Comparison of ENCODE assay signal across 9 mouse cellular contexts in genomic region chr5:30243741-30244140, GRCm38 (mm10). TPM values are rescaled to one million over a fixed set of nuclear protein-coding genes. Genes with fewer than 3 reads are reported as not detected.
DNase-seq lines count a peak whose midpoint lies in the region; ATAC-seq lines count a peak whose summit lies in the region.
"Had no signal": no experiment of that assay in that cellular context is flagged by ENCODE, and none has a peak within 500 bp of the region (broad histone marks: within the 10 kb centered on the region; RNA-seq: fewer than 3 reads in every experiment).

No protein-coding gene starts in this region.

- 79% methylated on average over 9 of the region's 9 CpGs for WGBS in embryonic facial prominence, embryonic 11.5 days
- WGBS in embryonic facial prominence, embryonic 10.5 days = 80% methylated on average over 9 of the region's 9 CpGs
- 71% methylated on average over 9 of the region's 9 CpGs for WGBS in midbrain, embryonic 14.5 days
- WGBS in midbrain, embryonic 13.5 days = 68% methylated on average over 9 of the region's 9 CpGs
- WGBS in heart, embryonic 15.5 days = 27% methylated on average over 9 of the region's 9 CpGs

- no peak overlapping the region for H3K27ac ChIP-seq in embryonic facial prominence, embryonic 11.5 days (replicated peaks; ENCODE audit: low read depth, low read length)
- H3K27ac ChIP-seq in embryonic facial prominence, embryonic 10.5 days (replicated peaks) = no peak overlapping the region
- no peak overlapping the region for H3K27ac ChIP-seq in midbrain, embryonic 14.5 days (replicated peaks; ENCODE audit: low read depth, low read length)
- H3K27ac ChIP-seq in midbrain, embryonic 13.5 days = no peak overlapping the region; the same call in 1 of the 2 replicates
- H3K27ac ChIP-seq in heart, embryonic 15.5 days = peak overlapping the region; percentile 33

- no peaks in the 10 kb centered on the region for H3K9me3 ChIP-seq in embryonic facial prominence, embryonic 11.5 days (replicated peaks; ENCODE audit: control insufficient read depth, low read length)
- no peaks in the 10 kb centered on the region; the same call in 1 of the 2 replicates for H3K9me3 ChIP-seq in embryonic facial prominence, embryonic 10.5 days
- H3K9me3 ChIP-seq in midbrain, embryonic 14.5 days (ENCODE audit: control insufficient read depth, low read length) = no peaks in the 10 kb centered on the region
- no peaks in the 10 kb centered on the region for H3K9me3 ChIP-seq in midbrain, embryonic 13.5 days
- no peaks in the 10 kb centered on the region for H3K9me3 ChIP-seq in heart, embryonic 15.5 days (replicated peaks)

- no peaks in the 10 kb centered on the region for H3K36me3 ChIP-seq in embryonic facial prominence, embryonic 11.5 days (replicated peaks; ENCODE audit: control insufficient read depth, insufficient read depth, low read depth, low read length)
- peaks cover 22% of the 10 kb centered on the region for H3K36me3 ChIP-seq in embryonic facial prominence, embryonic 10.5 days (replicated peaks)
- H3K36me3 ChIP-seq in midbrain, embryonic 14.5 days (ENCODE audit: control insufficient read depth, insufficient read depth, low read length) = no peaks in the 10 kb centered on the region
- H3K36me3 ChIP-seq in midbrain, embryonic 13.5 days = peaks cover 7% of the 10 kb centered on the region; the same call in 1 of the 2 replicates
- no peaks in the 10 kb centered on the region; the same call in 1 of the 2 replicates for H3K36me3 ChIP-seq in heart, embryonic 15.5 days

- H3K4me1 ChIP-seq in embryonic facial prominence, embryonic 11.5 days (ENCODE audit: control insufficient read depth, insufficient read depth, low read length) = no peaks in the 10 kb centered on the region
- peaks cover 5% of the 10 kb centered on the region; the same call in 1 of the 2 replicates for H3K4me1 ChIP-seq in embryonic facial prominence, embryonic 10.5 days
- H3K4me1 ChIP-seq in midbrain, embryonic 14.5 days (ENCODE audit: control insufficient read depth, insufficient read depth, low read length) = 0 out of 2 replicates have a peak, but pooled peaks cover 6% of the 10 kb centered on the region
- H3K4me1 ChIP-seq in midbrain, embryonic 13.5 days (replicated peaks) = peaks cover 18% of the 10 kb centered on the region
- peaks cover 35% of the 10 kb centered on the region for H3K4me1 ChIP-seq in heart, embryonic 15.5 days (replicated peaks)

- H3K4me3 ChIP-seq in embryonic facial prominence, embryonic 11.5 days (ENCODE audit: low read depth, low read length) = no peak overlapping the region
- H3K4me3 ChIP-seq in embryonic facial prominence, embryonic 10.5 days = no peak overlapping the region
- no peak overlapping the region for H3K4me3 ChIP-seq in midbrain, embryonic 14.5 days (replicated peaks; ENCODE audit: low read depth, low read length)
- no peak overlapping the region for H3K4me3 ChIP-seq in midbrain, embryonic 13.5 days (replicated peaks)
- no peak overlapping the region for H3K4me3 ChIP-seq in heart, embryonic 15.5 days
- H3K4me3 ChIP-seq: myocyte had no signal

- no peaks in the 10 kb centered on the region for H3K27me3 ChIP-seq in embryonic facial prominence, embryonic 11.5 days (ENCODE audit: control insufficient read depth, insufficient read depth, low read length)
- no peaks in the 10 kb centered on the region for H3K27me3 ChIP-seq in embryonic facial prominence, embryonic 10.5 days (replicated peaks; ENCODE audit: low read depth, poor library complexity, severe bottlenecking)
- no peaks in the 10 kb centered on the region for H3K27me3 ChIP-seq in midbrain, embryonic 14.5 days (ENCODE audit: control insufficient read depth, insufficient read depth, low read length)
- H3K27me3 ChIP-seq in midbrain, embryonic 13.5 days = no peaks in the 10 kb centered on the region
- no peaks in the 10 kb centered on the region for H3K27me3 ChIP-seq in heart, embryonic 15.5 days

- no peak overlapping the region for H3K4me2 ChIP-seq in embryonic facial prominence, embryonic 11.5 days (ENCODE audit: low read depth, low read length)
- no peak overlapping the region for H3K4me2 ChIP-seq in midbrain, embryonic 14.5 days (ENCODE audit: low read length)
- H3K4me2 ChIP-seq in midbrain, embryonic 13.5 days (replicated peaks) = no peak overlapping the region
- H3K4me2 ChIP-seq in heart, embryonic 15.5 days = no peak overlapping the region

- no peak for ATAC-seq in embryonic facial prominence, embryonic 11.5 days (replicated peaks; ENCODE audit: insufficient number of reproducible peaks, low FRiP score, low TSS enrichment, low read depth)
- ATAC-seq in midbrain, embryonic 14.5 days (ENCODE audit: low FRiP score, low TSS enrichment) = no peak
- ATAC-seq in midbrain, embryonic 13.5 days = no peak
- ATAC-seq in heart, embryonic 15.5 days (replicated peaks; ENCODE audit: insufficient number of reproducible peaks, insufficient read depth, low FRiP score, low read depth) = no peak

- peak; percentile 41 for DNase-seq in embryonic facial prominence, embryonic 11.5 days (ENCODE audit: low spot score)
- DNase-seq in embryonic facial prominence, embryonic 10.5 days (ENCODE audit: low spot score) = no peak
- peak; percentile 64 for DNase-seq in midbrain, embryonic 14.5 days
- DNase-seq in testis, postnatal 10 days (ENCODE audit: low spot score) = peak; percentile 43
- DNase-seq in Muller cell, postnatal 12 days (ENCODE audit: inconsistent ontology term) = no peak
- no peak for DNase-seq in ovary, adult 18-20 months (ENCODE audit: low spot score)

- H3K9ac ChIP-seq in embryonic facial prominence, embryonic 11.5 days (replicated peaks; ENCODE audit: low read length) = no peak overlapping the region
- H3K9ac ChIP-seq in midbrain, embryonic 14.5 days (replicated peaks; ENCODE audit: low read length) = no peak overlapping the region
- H3K9ac ChIP-seq in midbrain, embryonic 13.5 days (replicated peaks) = no peak overlapping the region
- peak overlapping the region; percentile 18; the same call in 1 of the 2 replicates for H3K9ac ChIP-seq in heart, embryonic 15.5 days

RNA-seq across cellular contexts. Expression of gene Selenoi, which starts 11.4 kb away (rescaled TPM):
- polyA plus RNA-seq in embryonic facial prominence, embryonic 11.5 days (2014; fragmentation: Nextera tagmentation; extraction: Ambion mirVana) = 18.7 and 19.9 TPM in 2 replicates
- polyA plus RNA-seq in embryonic facial prominence, embryonic 10.5 days (2016; fragmentation: Nextera tagmentation; extraction: Ambion mirVana) = 21.0 and 21.7 TPM in 2 replicates
- 36.2 and 47.0 TPM in 2 replicates for polyA plus RNA-seq in midbrain, embryonic 14.5 days (2014; fragmentation: Nextera tagmentation; extraction: Ambion mirVana)
- 22.3 and 26.8 TPM in 2 replicates for polyA plus RNA-seq in midbrain, embryonic 13.5 days (2015; fragmentation: Nextera tagmentation; extraction: Ambion mirVana)
- polyA plus RNA-seq in heart, embryonic 15.5 days (2015; fragmentation: Nextera tagmentation; extraction: Ambion mirVana) = 13.3 and 13.9 TPM in 2 replicates

RNA-seq across cellular contexts. Expression of gene Drc1, which starts 37.4 kb away (rescaled TPM):
- 0.20 and 0.21 TPM in 2 replicates for polyA plus RNA-seq in embryonic facial prominence, embryonic 11.5 days (2014; fragmentation: Nextera tagmentation; extraction: Ambion mirVana)
- 0.22 and 0.25 TPM in 2 replicates for polyA plus RNA-seq in embryonic facial prominence, embryonic 10.5 days (2016; fragmentation: Nextera tagmentation; extraction: Ambion mirVana)
- polyA plus RNA-seq in midbrain, embryonic 14.5 days (2014; fragmentation: Nextera tagmentation; extraction: Ambion mirVana) = 3.4 and 4.3 TPM in 2 replicates
- 2.7 and 3.0 TPM in 2 replicates for polyA plus RNA-seq in midbrain, embryonic 13.5 days (2015; fragmentation: Nextera tagmentation; extraction: Ambion mirVana)
- 0.84 and 2.7 TPM in 2 replicates for polyA plus RNA-seq in heart, embryonic 15.5 days (2015; fragmentation: Nextera tagmentation; extraction: Ambion mirVana)

RNA-seq across cellular contexts. Expression of gene Adgrf3, which starts 38.2 kb away (rescaled TPM):
- polyA plus RNA-seq in embryonic facial prominence, embryonic 11.5 days (2014; fragmentation: Nextera tagmentation; extraction: Ambion mirVana) = not detected in 2 replicates
- not detected in 2 replicates for polyA plus RNA-seq in embryonic facial prominence, embryonic 10.5 days (2016; fragmentation: Nextera tagmentation; extraction: Ambion mirVana)
- not detected in 2 replicates for polyA plus RNA-seq in midbrain, embryonic 14.5 days (2014; fragmentation: Nextera tagmentation; extraction: Ambion mirVana)
- polyA plus RNA-seq in midbrain, embryonic 13.5 days (2015; fragmentation: Nextera tagmentation; extraction: Ambion mirVana) = not detected in 2 replicates
- 0.25 and 0.46 TPM in 2 replicates for polyA plus RNA-seq in heart, embryonic 15.5 days (2015; fragmentation: Nextera tagmentation; extraction: Ambion mirVana)

Comparison
In these comparisons a context has a peak if more than half of its experiments do, and no peak if none do; other contexts are left out.
1. DNase-seq: peak in embryonic facial prominence, embryonic 11.5 days (single experiment), midbrain, embryonic 14.5 days (single experiment) and testis, postnatal 10 days (single experiment); none in embryonic facial prominence, embryonic 10.5 days (single experiment), Muller cell, postnatal 12 days (single experiment) and ovary, adult 18-20 months (single experiment).